Mouse (Mus musculus) C2C12 (cell line): ENCODE data around the gene Hgfac.

Experiments
- CEBPB ChIP-seq: IDR thresholded peaks from one replicate; pipeline ENCODE4 v1.6.1; 2011; ENCODE audit warnings: low read depth, mild to moderate bottlenecking, control low read depth, moderate library complexity
- CTCF ChIP-seq: IDR thresholded peaks from one replicate; pipeline ENCODE4 v1.5.1; 2011; ENCODE audit not compliant: control insufficient read depth, insufficient read depth, insufficient read length

- TF ChIP-seq CTCF = no peak
- no peak for TF ChIP-seq CEBPB
These were observed 40.2 kb upstream of the Hgfac start for GRCm38 (mm10) chr5:35001144-35001543.
